Mouse (Mus musculus): ENCODE data around the gene Mical2.

- no peak for TF ChIP-seq POLR2A (IDR thresholded peaks at IDR 0.05; ENCODE audit: low read depth, low read length)
- no peak for TF ChIP-seq CTCF (conservative IDR thresholded peaks at IDR 0.05; ENCODE audit: insufficient read depth, insufficient read length, low read depth, low read length)
Observed at GRCm38 (mm10) chr7:112341052-112341451, 115.4 kb downstream of the Mical2 start.
